Mouse (Mus musculus) kidney, adult 2 months (tissue): ENCODE data around the gene Gm3238.

Experiments
- CTCF ChIP-seq: fragments of 200-500 bp; conservative IDR thresholded peaks from 2 replicates; pipeline ENCODE4 v1.5.1; 2011; ENCODE audit warnings: low read depth, mild to moderate bottlenecking, control low read depth, low read length, moderate library complexity, mixed read lengths; ENCODE audit not compliant: insufficient read depth, insufficient read length
- POLR2A ChIP-seq: fragments of 200-500 bp; IDR thresholded peaks from one replicate; pipeline ENCODE4 v1.6.1; 2011; ENCODE audit warnings: low read depth, low read length, control low read depth

GRCm38 (mm10) chr10:77769727-77770126 is 1.4 kb downstream of the Gm3238 start:
- TF ChIP-seq POLR2A (no peak), CTCF (no peak)
